In the genomic region with DNA sequence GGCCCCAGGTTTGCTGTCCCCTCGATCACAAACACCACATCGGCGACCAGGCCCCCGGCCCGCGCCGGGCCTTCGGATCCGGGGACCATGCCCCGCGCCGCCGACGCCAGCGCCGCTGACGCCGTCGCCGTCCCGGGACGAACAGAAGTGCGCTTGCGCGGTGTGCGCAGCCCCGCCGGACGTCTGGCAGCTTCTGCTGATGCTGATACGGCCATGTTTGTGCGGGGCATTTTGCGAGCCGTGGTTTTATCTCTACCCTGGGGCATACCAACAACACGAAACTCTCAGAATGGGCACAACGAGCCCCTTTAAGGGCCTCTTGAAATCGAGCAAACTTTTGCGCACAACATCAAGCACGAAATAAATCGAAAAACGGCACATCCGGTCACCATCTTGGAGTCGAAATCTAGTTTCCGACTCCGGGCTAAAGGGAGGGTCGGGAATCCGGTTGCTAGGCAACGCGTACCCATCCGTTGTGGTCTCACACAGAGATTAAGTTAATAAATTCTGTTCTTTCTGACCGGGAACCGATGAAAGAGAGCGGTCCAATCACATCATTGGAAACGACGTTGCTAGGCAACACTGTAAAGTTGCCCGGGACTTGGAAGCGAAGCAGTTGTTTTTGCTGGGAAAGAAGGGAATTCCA, we compare ENCODE assay signal across 8 mouse cellular contexts. TPM values are rescaled to one million over a fixed set of nuclear protein-coding genes. Genes with fewer than 3 reads are reported as not detected.
A peak's percentile ranks its signal among the peaks of the same experiment; 100 is the strongest.
DNase-seq lines count a peak whose midpoint lies in the region; ATAC-seq and TF ChIP-seq lines count a peak whose summit lies in the region.

Gene Med25 (minus strand): TSS at position 437 of the 646 bp plus-strand sequence.

- peak within 1 kb of the TSS; percentile 96 for H3K27ac ChIP-seq in gastrocnemius, adult 2 months
- peak within 1 kb of the TSS; percentile 96 for H3K27ac ChIP-seq in hindbrain, postnatal 0 days
- H3K27ac ChIP-seq in left cerebral cortex, adult 2 months: peak within 1 kb of the TSS; percentile 100

- peaks cover 36% of the 10 kb centered on the region for H3K4me1 ChIP-seq in hindbrain, postnatal 0 days (ENCODE audit: insufficient read depth, low read length)

- peak; percentile 94 for DNase-seq in ZHBTc4 (ENCODE audit: low read depth, low spot score)
- peak; percentile 93 for DNase-seq in gastrocnemius, adult 2 months
- peak; percentile 98 for DNase-seq in hindbrain, postnatal 0 days (ENCODE audit: low spot score)
- peak; percentile 85 to 90 for DNase-seq in left cerebral cortex, adult 2 months (ENCODE audit: extremely low spot score in 1 of 2, low spot score in 2 of 2)
- DNase-seq in right cerebral cortex, adult 2 months (ENCODE audit: low spot score in 2 of 2): peak; percentile 90 to 97
- peak; percentile 91 for DNase-seq in urinary bladder, postnatal 14 days (ENCODE audit: low spot score)

- H3K9ac ChIP-seq in hindbrain, postnatal 0 days (replicated peaks; ENCODE audit: low read length): peak within 1 kb of the TSS; percentile 83

- under 1% methylated on average over 56 of the region's 56 CpGs for WGBS in hindbrain, postnatal 0 days

- no peak for TF ChIP-seq CTCF in gastrocnemius, adult 2 months (IDR thresholded peaks at IDR 0.05)
- TF ChIP-seq CTCF in hindbrain, postnatal 0 days (IDR thresholded peaks at IDR 0.05; ENCODE audit: low read depth): no peak
- TF ChIP-seq CTCF in left cerebral cortex, adult 2 months (IDR thresholded peaks at IDR 0.05): no peak

- no peaks in the 10 kb centered on the region for H3K36me3 ChIP-seq in hindbrain, postnatal 0 days (ENCODE audit: insufficient read depth, low read length)

- ATAC-seq in common myeloid progenitor, adult 5-6 weeks (replicated peaks; ENCODE audit: low read depth, poor library complexity, severe bottlenecking): peak; percentile 57
- peak; percentile 80 for ATAC-seq in hindbrain, postnatal 0 days
- ATAC-seq in megakaryocyte, adult 5-6 weeks (ENCODE audit: poor library complexity, severe bottlenecking): peak; percentile 80

- peak within 1 kb of the TSS; percentile 93 for H3K4me2 ChIP-seq in hindbrain, postnatal 0 days (ENCODE audit: low read depth, low read length)

- intact Hi-C loops in gastrocnemius, adult 2 months (cut with DNase I): loop anchor here (2.0 kb wide), 1 partner anchor 22 kb away; no protein-coding TSS in a partner anchor
- intact Hi-C loops in left cerebral cortex, adult 2 months (cut with DNase I): loop anchor here (1.0 kb wide), 1 partner anchor 43 kb away; the partner anchor contains the start of gene Tbc1d17

- H3K9me3 ChIP-seq in hindbrain, postnatal 0 days (ENCODE audit: low read length): no peaks in the 10 kb centered on the region

- no peaks in the 10 kb centered on the region for H3K27me3 ChIP-seq in hindbrain, postnatal 0 days (ENCODE audit: insufficient read depth, low read length)

- H3K4me3 ChIP-seq in gastrocnemius, adult 2 months: peak within 1 kb of the TSS; percentile 76
- peak within 1 kb of the TSS; percentile 73 for H3K4me3 ChIP-seq in hindbrain, postnatal 0 days (ENCODE audit: low read length)
- H3K4me3 ChIP-seq in left cerebral cortex, adult 2 months: peak within 1 kb of the TSS; percentile 89

RNA-seq across cellular contexts. Expression of gene Med25, which starts in this region (rescaled TPM):
- total RNA-seq in common myeloid progenitor, adult 5-6 weeks (2017): 12.3 and 13.3 TPM in 2 replicates
- 10 to 100 TPM; 53.1 to 68.5 TPM for total RNA-seq in gastrocnemius, adult 2 months (2021)
- total RNA-seq in hindbrain, postnatal 0 days (2014; rRNA removed): 193 and 194 TPM in 2 replicates
- polyA plus RNA-seq in hindbrain, postnatal 0 days (2015; fragmentation: Nextera tagmentation; extraction: Ambion mirVana): 121 and 123 TPM in 2 replicates
- 10 to 100 TPM; 96.1 to 98.5 TPM for total RNA-seq in left cerebral cortex, adult 2 months (2021)
- 19.4 and 23.7 TPM in 2 replicates for total RNA-seq in megakaryocyte, adult 5-6 weeks (2015)
- 8.6 and 9.0 TPM in 2 replicates for total RNA-seq in megakaryocyte, adult 5-6 weeks (2017)

Comparison
In these comparisons a context has a peak if more than half of its experiments do, and no peak if none do; other contexts are left out.
1. Peak in every context shown above with its lines: DNase-seq, ATAC-seq, H3K4me3 ChIP-seq and H3K27ac ChIP-seq.